ENCODE assay signal across 12 mouse cellular contexts in genomic region chr13:43706387-43706786, GRCm38 (mm10).
DNase-seq lines count a peak whose midpoint lies in the region; TF ChIP-seq lines count a peak whose summit lies in the region.
"Had no signal": no experiment of that assay in that cellular context is flagged by ENCODE, and none has a peak within 500 bp of the region (broad histone marks: within the 10 kb centered on the region; RNA-seq: fewer than 3 reads in every experiment).

No protein-coding gene starts in this region.

- DNase-seq in gastrocnemius, adult 2 months: peak; percentile 30
- no peak for DNase-seq in gastrocnemius, postnatal 14 days
- DNase-seq in brain, adult 2 months (ENCODE audit: low read depth, low spot score): peak; percentile 97
- peak; percentile 80 for DNase-seq in cerebellum, adult 11 months
- no peak for DNase-seq in heart, embryonic 10.5 days (ENCODE audit: low spot score)
- no peak for DNase-seq in neural tube, embryonic 10.5 days (ENCODE audit: extremely low spot score, low spot score)
- DNase-seq in retina, embryonic 14.5 days (ENCODE audit: low spot score): no peak
- DNase-seq: heart, adult 2 months; kidney, postnatal 14 days; lung, embryonic 14.5 days had no signal

- no peaks in the 10 kb centered on the region for H3K27me3 ChIP-seq in heart, embryonic 10.5 days (ENCODE audit: insufficient read depth, poor library complexity, severe bottlenecking)
- H3K27me3 ChIP-seq: limb, embryonic 12.5 days had no signal

- peaks cover 3% of the 10 kb centered on the region; the same call in 1 of the 2 replicates for H3K4me1 ChIP-seq in cortical plate, adult 2 months (ENCODE audit: control insufficient read depth, insufficient read depth, low read length)
- H3K4me1 ChIP-seq in heart, embryonic 10.5 days: peaks cover 33% of the 10 kb centered on the region

- no peaks in the 10 kb centered on the region for H3K36me3 ChIP-seq in heart, embryonic 10.5 days
- H3K36me3 ChIP-seq: limb, embryonic 12.5 days had no signal

- no peak for TF ChIP-seq POLR2A in cortical plate, adult 2 months (IDR thresholded peaks at IDR 0.05; ENCODE audit: extremely low read depth, insufficient read depth, low read length)

- no peaks in the 10 kb centered on the region for H3K9me3 ChIP-seq in heart, embryonic 10.5 days
- H3K9me3 ChIP-seq: limb, embryonic 12.5 days had no signal

- intact Hi-C loops in gastrocnemius, adult 2 months (cut with DNase I): no loop called here
- intact Hi-C loops in gastrocnemius, postnatal 14 days (cut with DNase I; ENCODE audit: low total_unique reads): no loop called here

- WGBS in heart, embryonic 10.5 days: 62% methylated on average over 4 of the region's 4 CpGs

- no peak overlapping the region for H3K4me3 ChIP-seq in gastrocnemius, adult 2 months
- H3K4me3 ChIP-seq in cortical plate, adult 2 months (ENCODE audit: insufficient read depth, low read length): no peak overlapping the region
- H3K4me3 ChIP-seq in heart, embryonic 10.5 days: no peak overlapping the region
- H3K4me3 ChIP-seq: heart, adult 2 months; limb, embryonic 12.5 days had no signal

- no peak overlapping the region for H3K27ac ChIP-seq in gastrocnemius, adult 2 months
- 0 out of 2 replicates have a peak overlapping the region, but pooled peaks have one; percentile 13 for H3K27ac ChIP-seq in cortical plate, adult 2 months (ENCODE audit: insufficient read depth, low read length)
- no peak overlapping the region for H3K27ac ChIP-seq in heart, embryonic 10.5 days
- H3K27ac ChIP-seq: heart, adult 2 months; limb, embryonic 12.5 days had no signal

- no peak for TF ChIP-seq CTCF in gastrocnemius, adult 2 months (IDR thresholded peaks at IDR 0.05)
- TF ChIP-seq CTCF in cortical plate, adult 2 months (IDR thresholded peaks at IDR 0.05; ENCODE audit: extremely low read depth, insufficient read depth, low read length): no peak

Comparison
In these comparisons a context has a peak if more than half of its experiments do, and no peak if none do; other contexts are left out.
1. DNase-seq: peak in gastrocnemius, adult 2 months (single experiment), brain, adult 2 months (single experiment) and cerebellum, adult 11 months (single experiment); none in gastrocnemius, postnatal 14 days (single experiment), heart, embryonic 10.5 days (single experiment), neural tube, embryonic 10.5 days (single experiment) and retina, embryonic 14.5 days (single experiment).